In genomic region chr7:66645736-66646135, GRCm38 (mm10) we compare ENCODE assay signal across 28 mouse cellular contexts.
"Had no signal": no experiment of that assay in that cellular context is flagged by ENCODE, and none has a peak within 500 bp of the region (broad histone marks: within the 10 kb centered on the region; RNA-seq: fewer than 3 reads in every experiment).

No protein-coding gene starts in this region.

- H3K9me3 ChIP-seq: embryonic facial prominence, embryonic 10.5 days; embryonic facial prominence, embryonic 12.5 days; embryonic facial prominence, embryonic 13.5 days; embryonic facial prominence, embryonic 15.5 days; forebrain, embryonic 12.5 days; forebrain, embryonic 13.5 days; forebrain, embryonic 15.5 days had no signal

- H3K27ac ChIP-seq: embryonic facial prominence, embryonic 10.5 days; embryonic facial prominence, embryonic 12.5 days; embryonic facial prominence, embryonic 13.5 days; embryonic facial prominence, embryonic 15.5 days; forebrain, embryonic 12.5 days; forebrain, embryonic 13.5 days; forebrain, embryonic 15.5 days; gastrocnemius, adult 2 months; heart, adult 2 months had no signal

- H3K4me2 ChIP-seq: embryonic facial prominence, embryonic 12.5 days; embryonic facial prominence, embryonic 13.5 days; embryonic facial prominence, embryonic 15.5 days; forebrain, embryonic 12.5 days; forebrain, embryonic 13.5 days; forebrain, embryonic 15.5 days had no signal

- ATAC-seq: forebrain, embryonic 13.5 days; forebrain, embryonic 14.5 days; forebrain, embryonic 15.5 days; forebrain, embryonic 16.5 days; forebrain, postnatal 0 days had no signal

- H3K36me3 ChIP-seq: forebrain, embryonic 15.5 days had no signal

- H3K27me3 ChIP-seq: embryonic facial prominence, embryonic 12.5 days; embryonic facial prominence, embryonic 13.5 days; embryonic facial prominence, embryonic 15.5 days; forebrain, embryonic 12.5 days; forebrain, embryonic 13.5 days; forebrain, embryonic 15.5 days had no signal

- DNase-seq: cerebellum, adult 18-20 months; cerebellum, adult 2 months; cerebellum, adult 8-10 months; cerebellum, adult 9-10 months; cerebellum, adult 9-11 months; cerebellum, postnatal 10 days; cerebellum, postnatal 14 days; cerebellum, postnatal 25 days; cerebellum, postnatal 36 days; embryo, embryonic 11 days; forebrain, postnatal 0 days; gastrocnemius, adult 2 months; gastrocnemius, postnatal 10 days; gastrocnemius, postnatal 14 days; gastrocnemius, postnatal 25 days; gastrocnemius, postnatal 36 days; heart, adult 18-20 months; heart, adult 2 months had no signal

- H3K9ac ChIP-seq: embryonic facial prominence, embryonic 12.5 days; embryonic facial prominence, embryonic 13.5 days; embryonic facial prominence, embryonic 15.5 days; forebrain, embryonic 12.5 days; forebrain, embryonic 13.5 days; forebrain, embryonic 15.5 days; forebrain, postnatal 0 days had no signal

- H3K4me1 ChIP-seq: embryonic facial prominence, embryonic 10.5 days; embryonic facial prominence, embryonic 12.5 days; forebrain, embryonic 12.5 days; forebrain, embryonic 13.5 days; forebrain, embryonic 15.5 days had no signal

- H3K4me3 ChIP-seq: embryonic facial prominence, embryonic 10.5 days; embryonic facial prominence, embryonic 12.5 days; embryonic facial prominence, embryonic 13.5 days; embryonic facial prominence, embryonic 15.5 days; erythroblast, embryonic 14.5 days; forebrain, embryonic 12.5 days; forebrain, embryonic 13.5 days; forebrain, embryonic 15.5 days; gastrocnemius, adult 2 months; heart, adult 2 months had no signal
